Mouse (Mus musculus): ENCODE data around the gene Lhfpl2.

Gene Lhfpl2

GRCm38 (mm10) chr13:94094625-94095024, 37.0 kb downstream of the Lhfpl2 start:
- intact Hi-C loops (cut with DNase I): no loop called here

GRCm38 (mm10) chr13:94095202-94095601, 37.6 kb downstream of the Lhfpl2 start:
- intact Hi-C loops (cut with DNase I): no loop called here

- intact Hi-C loops (cut with DNase I): no loop called here
Measured at GRCm38 (mm10) chr13:94097667-94098066, 40.1 kb downstream of the Lhfpl2 start.

GRCm38 (mm10) chr13:94098369-94099084, 40.9 kb downstream of the Lhfpl2 start:
- intact Hi-C loops (cut with DNase I): no loop called here

GRCm38 (mm10) chr13:94099087-94099486, 41.5 kb downstream of the Lhfpl2 start:
- intact Hi-C loops (cut with DNase I): no loop called here

GRCm38 (mm10) chr13:94100361-94100760, 42.8 kb downstream of the Lhfpl2 start:
- intact Hi-C loops (cut with DNase I): no loop called here

GRCm38 (mm10) chr13:94101020-94101571, 43.5 kb downstream of the Lhfpl2 start:
- intact Hi-C loops (cut with DNase I): no loop called here

- intact Hi-C loops (cut with DNase I): no loop called here
Measured at GRCm38 (mm10) chr13:94104866-94105475, 47.4 kb downstream of the Lhfpl2 start.

- intact Hi-C loops (cut with DNase I): no loop called here
Measured at GRCm38 (mm10) chr13:94106431-94106830, 48.8 kb downstream of the Lhfpl2 start.

- intact Hi-C loops (cut with DNase I): no loop called here
Measured at GRCm38 (mm10) chr13:94106983-94107382, 49.4 kb downstream of the Lhfpl2 start.

GRCm38 (mm10) chr13:94110556-94110955, 53.0 kb downstream of the Lhfpl2 start:
- intact Hi-C loops (cut with DNase I): no loop called here

GRCm38 (mm10) chr13:94115476-94115875, 57.9 kb downstream of the Lhfpl2 start:
- intact Hi-C loops (cut with DNase I): no loop called here

GRCm38 (mm10) chr13:94116705-94117410, 59.3 kb downstream of the Lhfpl2 start:
- intact Hi-C loops (cut with DNase I): no loop called here

GRCm38 (mm10) chr13:94117522-94117921, 59.9 kb downstream of the Lhfpl2 start:
- intact Hi-C loops (cut with DNase I): no loop called here

- intact Hi-C loops (cut with DNase I): no loop called here
Measured at GRCm38 (mm10) chr13:94118091-94118490, 60.5 kb downstream of the Lhfpl2 start.

- intact Hi-C loops (cut with DNase I): no loop called here
Measured at GRCm38 (mm10) chr13:94119309-94119708, 61.7 kb downstream of the Lhfpl2 start.

GRCm38 (mm10) chr13:94122703-94123592, 65.4 kb downstream of the Lhfpl2 start:
- intact Hi-C loops (cut with DNase I): no loop called here

- intact Hi-C loops (cut with DNase I): no loop called here
Measured at GRCm38 (mm10) chr13:94130394-94130793, 72.8 kb downstream of the Lhfpl2 start.

- intact Hi-C loops (cut with DNase I): no loop called here
Measured at GRCm38 (mm10) chr13:94131135-94131534, 73.5 kb downstream of the Lhfpl2 start.

- intact Hi-C loops (cut with DNase I): no loop called here
Measured at GRCm38 (mm10) chr13:94132187-94132995, 74.8 kb downstream of the Lhfpl2 start.
